Mouse (Mus musculus) liver, embryonic 12.5 days (tissue): Measurements from ENCODE around the gene Rasgrp1. TPM values are rescaled to one million over a fixed set of nuclear protein-coding genes. Genes with fewer than 3 reads are reported as not detected.
A peak's percentile ranks its signal among the peaks of the same experiment; 100 is the strongest.

Experiments used
- ATAC-seq: fragments of 200-750 bp; cut with Nextera tagmentation; 2 replicates; pipeline ENCODE4 v1.8.0; 2017; ENCODE audit warnings: moderate number of reproducible peaks, mild to moderate bottlenecking, moderate library complexity
- H3K27ac ChIP-seq: fragments of 300-500 bp; sonication (generic); 2 replicates; pipeline ENCODE4 v1.5.1; 2016; ENCODE audit warnings: mild to moderate bottlenecking
- H3K27me3 ChIP-seq: fragments of 300-500 bp; sonication (generic); replicated peaks from 2 replicates; pipeline ENCODE4 v1.6.1; 2016; ENCODE audit warnings: mild to moderate bottlenecking, moderate library complexity
- H3K36me3 ChIP-seq: fragments of 300-500 bp; sonication (generic); 2 replicates; pipeline ENCODE4 v1.6.1; 2016; ENCODE audit warnings: mild to moderate bottlenecking, moderate library complexity
- H3K4me1 ChIP-seq: fragments of 300-500 bp; sonication (generic); 2 replicates; pipeline ENCODE4 v1.6.1; 2016
- H3K4me2 ChIP-seq: fragments of 300-500 bp; sonication (generic); 2 replicates; pipeline ENCODE4 v1.6.1; 2016; ENCODE audit warnings: mild to moderate bottlenecking, moderate library complexity
- H3K4me3 ChIP-seq: fragments of 300-500 bp; sonication (generic); 2 replicates; pipeline ENCODE4 v1.5.1; 2016; ENCODE audit warnings: mild to moderate bottlenecking, moderate library complexity
- H3K9ac ChIP-seq: fragments of 300-500 bp; sonication (generic); 2 replicates; pipeline ENCODE4 v1.6.1; 2016; ENCODE audit warnings: mild to moderate bottlenecking, moderate library complexity
- H3K9me3 ChIP-seq: fragments of 300-500 bp; sonication (generic); replicated peaks from 2 replicates; pipeline ENCODE4 v1.6.1; 2016; ENCODE audit warnings: mild to moderate bottlenecking, moderate library complexity
- WGBS: fragments of 180-500 bp; shearing (Covaris S2); methylation state at CpG from one replicate; pipeline ENCODE4 v1.1.7; 2016; ENCODE audit not compliant: insufficient replicate concordance; 5-methylcytosine and 5-hydroxymethylcytosine counted together
- polyA plus RNA-seq: library from polyadenylated mRNA; unstranded; fragments of >200 nt; fragmentation: Nextera tagmentation; extraction: Ambion mirVana; gene quantifications from 2 replicates; pipeline ENCODE4 v1.2.1, GENCODE M21; 2016

Gene Rasgrp1
- polyA plus RNA-seq, 1 experiment from 2014 or later, result 0.37 TPM

GRCm38 (mm10) chr2:117357939-117358338 lies 15.1 kb upstream of the Rasgrp1 start:
- Histone ChIP-seq H3K9me3 (no peaks in the 10 kb centered on the region), H3K27me3 (no peaks in the 10 kb centered on the region), H3K36me3 (no peaks in the 10 kb centered on the region), H3K4me1 (no peaks in the 10 kb centered on the region), H3K9ac (no peak overlapping the region), H3K4me2 (no peak overlapping the region), H3K27ac (no peak overlapping the region), H3K4me3 (no peak overlapping the region)
- no peak for ATAC-seq

DNA sequence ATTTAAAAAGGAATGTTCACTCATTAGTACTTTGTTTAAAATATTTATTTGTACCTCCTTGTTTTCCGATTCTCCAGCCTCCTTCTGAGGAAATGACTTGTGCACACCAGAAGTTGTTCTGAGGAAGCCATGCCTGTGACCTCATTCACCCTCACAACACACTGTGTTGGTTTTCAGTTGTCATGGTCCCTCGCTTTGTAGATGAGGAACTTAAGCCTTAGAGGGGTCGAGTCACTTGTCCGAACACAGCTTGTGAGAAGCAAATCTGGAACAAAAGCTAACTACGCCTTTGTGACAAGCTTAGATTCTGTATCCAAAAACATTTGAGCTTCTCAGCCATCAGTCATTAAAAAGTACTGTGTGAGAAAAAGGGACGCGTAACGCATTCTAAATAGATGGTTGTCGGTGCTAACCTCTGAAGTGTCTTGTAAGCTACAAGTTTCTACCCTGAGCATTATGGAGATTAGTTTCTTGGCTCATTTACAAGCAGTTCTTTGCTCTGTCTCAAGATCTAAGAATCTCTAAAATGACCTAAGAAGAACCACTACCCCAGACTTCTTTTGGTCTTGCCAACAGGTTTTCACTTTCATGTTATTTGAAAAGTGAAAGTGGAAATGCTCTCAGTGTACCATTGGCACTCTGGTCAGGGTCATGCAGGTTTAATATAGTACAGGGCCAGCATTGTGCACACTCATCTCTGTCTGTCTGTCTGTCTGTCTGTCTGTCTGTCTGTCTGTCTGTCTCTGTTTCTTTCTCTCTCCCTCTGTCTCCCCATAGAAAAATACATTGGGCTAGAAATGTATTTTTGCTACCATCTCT lies 9.7 kb upstream of the Rasgrp1 start:
- Histone ChIP-seq H3K36me3 (no peaks in the 10 kb centered on the region), H3K9ac (no peak overlapping the region), H3K27me3 (no peaks in the 10 kb centered on the region), H3K4me2 (no peak overlapping the region), H3K9me3 (no peaks in the 10 kb centered on the region), H3K4me3 (no peak overlapping the region), H3K27ac (no peak overlapping the region), H3K4me1 (no peaks in the 10 kb centered on the region)
- WGBS, result 64% methylated on average over 9 of the region's 9 CpGs
- ATAC-seq, result no peak

- H3K4me2 ChIP-seq, result no peak overlapping the region
- H3K4me3 ChIP-seq, result no peak overlapping the region
- H3K4me1 ChIP-seq, result no peaks in the 10 kb centered on the region
- H3K9me3 ChIP-seq, result no peaks in the 10 kb centered on the region
- no peak for ATAC-seq
- no peak overlapping the region for H3K27ac ChIP-seq
- H3K36me3 ChIP-seq, result no peaks in the 10 kb centered on the region
- H3K9ac ChIP-seq, result no peak overlapping the region
- no peaks in the 10 kb centered on the region for H3K27me3 ChIP-seq
- 43% methylated on average over 6 of the region's 6 CpGs for WGBS
Measured at GRCm38 (mm10) chr2:117350138-117350537, 7.3 kb upstream of the Rasgrp1 start.

DNA sequence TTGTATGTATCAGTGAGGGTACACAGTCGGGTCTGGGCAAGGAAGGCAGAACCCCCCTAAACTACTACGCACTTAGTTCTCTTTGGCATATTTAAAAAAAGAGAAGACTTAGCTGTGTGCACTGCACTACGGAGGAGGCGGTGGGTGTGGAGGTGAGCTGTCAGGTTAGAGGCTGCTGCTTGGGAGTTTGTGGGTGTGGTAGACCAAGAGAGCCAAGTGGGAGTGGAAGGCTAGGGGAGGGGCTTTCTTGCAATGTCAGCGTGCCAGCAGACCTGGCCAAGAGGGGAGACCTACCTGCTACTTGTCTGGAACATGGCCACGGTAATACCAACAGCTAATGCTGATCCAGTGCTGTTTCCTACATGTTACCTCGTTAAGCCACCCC lies 431 bp upstream of the Rasgrp1 start:
- peaks cover 7% of the 10 kb centered on the region; the same call in 1 of the 2 replicates for H3K4me1 ChIP-seq
- H3K27ac ChIP-seq, result no peak overlapping the region
- H3K4me3 ChIP-seq, result no peak overlapping the region
- peak; percentile 21; the same call in 1 of the 2 replicates for ATAC-seq
- H3K27me3 ChIP-seq, result peaks cover 41% of the 10 kb centered on the region
- H3K9ac ChIP-seq, result no peak overlapping the region
- no peaks in the 10 kb centered on the region for H3K9me3 ChIP-seq
- H3K36me3 ChIP-seq, result no peaks in the 10 kb centered on the region
- H3K4me2 ChIP-seq, result peak overlapping the region; percentile 66
- WGBS, result 27% methylated on average over 7 of the region's 7 CpGs

DNA sequence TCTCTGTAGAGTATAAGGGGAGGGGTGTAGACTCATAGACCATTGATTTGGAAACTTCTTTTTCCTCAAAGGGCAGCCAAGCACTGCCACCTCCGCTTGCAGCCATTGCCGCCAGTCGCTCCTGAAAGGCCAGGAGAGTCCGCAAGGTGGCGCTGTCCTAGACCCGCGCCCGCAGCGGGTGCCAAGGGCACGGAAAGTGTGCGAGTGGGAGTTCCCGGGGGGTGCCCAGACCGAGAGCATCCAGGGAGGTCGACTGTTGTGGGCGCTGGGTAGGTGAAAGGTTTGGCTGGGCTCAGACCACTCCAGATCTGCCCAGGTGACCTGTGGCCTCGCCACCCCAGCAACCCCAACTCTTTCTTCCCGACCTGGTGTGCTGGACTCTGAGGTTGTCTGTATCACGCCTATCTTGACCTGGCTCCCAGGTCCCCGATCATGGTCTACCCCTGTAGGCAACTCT lies 683 bp downstream of the Rasgrp1 start:
- Histone ChIP-seq H3K36me3 (no peaks in the 10 kb centered on the region), H3K27me3 (peaks cover 41% of the 10 kb centered on the region), H3K4me2 (peak overlapping the region; percentile 66), H3K9me3 (no peaks in the 10 kb centered on the region), H3K4me1 (peaks cover 7% of the 10 kb centered on the region; the same call in 1 of the 2 replicates), H3K27ac (no peak overlapping the region), H3K4me3 (peak overlapping the region; percentile 46), H3K9ac (no peak overlapping the region)
- ATAC-seq, result 0 out of 2 replicates have a peak, but pooled peaks have one; percentile 18
- 3% methylated on average over 19 of the region's 19 CpGs for WGBS

GRCm38 (mm10) chr2:117338501-117338900 lies 4.3 kb downstream of the Rasgrp1 start:
- H3K9ac ChIP-seq, result no peak overlapping the region
- H3K4me1 ChIP-seq, result peaks cover 7% of the 10 kb centered on the region; the same call in 1 of the 2 replicates
- H3K36me3 ChIP-seq, result no peaks in the 10 kb centered on the region
- H3K9me3 ChIP-seq, result no peaks in the 10 kb centered on the region
- peaks cover 30% of the 10 kb centered on the region for H3K27me3 ChIP-seq
- H3K27ac ChIP-seq, result no peak overlapping the region
- 37% methylated on average over 3 of the region's 3 CpGs for WGBS
- H3K4me3 ChIP-seq, result no peak overlapping the region
- ATAC-seq, result no peak
- no peak overlapping the region for H3K4me2 ChIP-seq

- Histone ChIP-seq H3K4me1 (peaks cover 6% of the 10 kb centered on the region; the same call in 1 of the 2 replicates), H3K4me3 (no peak overlapping the region), H3K27me3 (peaks cover 24% of the 10 kb centered on the region), H3K4me2 (no peak overlapping the region), H3K9me3 (no peaks in the 10 kb centered on the region), H3K27ac (no peak overlapping the region), H3K9ac (no peak overlapping the region), H3K36me3 (no peaks in the 10 kb centered on the region)
- WGBS, result 75% methylated on average over 7 of the region's 7 CpGs
- ATAC-seq, result no peak
Measured at GRCm38 (mm10) chr2:117337902-117338301, 4.9 kb downstream of the Rasgrp1 start.

- no peak overlapping the region for H3K27ac ChIP-seq
- no peak overlapping the region for H3K4me2 ChIP-seq
- H3K27me3 ChIP-seq, result peaks cover 16% of the 10 kb centered on the region
- H3K4me1 ChIP-seq, result no peaks in the 10 kb centered on the region
- 30% methylated on average over 5 of the region's 5 CpGs for WGBS
- no peaks in the 10 kb centered on the region for H3K9me3 ChIP-seq
- no peak overlapping the region for H3K4me3 ChIP-seq
- no peaks in the 10 kb centered on the region for H3K36me3 ChIP-seq
- no peak overlapping the region for H3K9ac ChIP-seq
- ATAC-seq, result no peak
Measured at GRCm38 (mm10) chr2:117336946-117337665, 5.7 kb downstream of the Rasgrp1 start.

- 28% methylated on average over 4 of the region's 4 CpGs for WGBS
- Histone ChIP-seq H3K27ac (no peak overlapping the region), H3K9me3 (no peaks in the 10 kb centered on the region), H3K4me3 (no peak overlapping the region), H3K4me1 (no peaks in the 10 kb centered on the region), H3K27me3 (0 out of 2 replicates have a peak, but pooled peaks cover 4% of the 10 kb centered on the region), H3K36me3 (no peaks in the 10 kb centered on the region), H3K9ac (no peak overlapping the region), H3K4me2 (no peak overlapping the region)
- ATAC-seq, result no peak
Measured at GRCm38 (mm10) chr2:117335552-117336188, 7.1 kb downstream of the Rasgrp1 start.

DNA sequence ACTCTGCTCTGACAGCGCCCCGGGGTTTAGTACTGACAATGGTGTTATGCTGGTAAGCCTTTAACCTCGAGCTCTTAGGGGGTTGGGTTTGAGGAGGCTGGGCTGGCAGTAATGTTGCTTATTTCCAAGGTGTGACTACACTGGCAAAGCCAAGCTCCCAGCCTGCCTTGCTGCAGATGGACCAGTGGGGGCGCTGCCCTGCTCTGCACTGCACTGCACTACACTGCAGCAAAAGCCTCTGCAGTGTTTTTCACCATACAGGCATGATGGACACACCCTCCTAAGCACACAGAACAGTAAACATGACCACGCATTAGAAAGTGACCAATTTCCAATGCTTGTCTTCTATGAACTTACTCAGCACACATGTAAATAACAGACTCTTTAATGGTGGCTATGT lies 11.2 kb downstream of the Rasgrp1 start:
- Histone ChIP-seq H3K9me3 (no peaks in the 10 kb centered on the region), H3K4me2 (no peak overlapping the region), H3K4me3 (no peak overlapping the region), H3K9ac (no peak overlapping the region), H3K4me1 (no peaks in the 10 kb centered on the region), H3K36me3 (no peaks in the 10 kb centered on the region), H3K27ac (no peak overlapping the region), H3K27me3 (no peaks in the 10 kb centered on the region)
- no peak for ATAC-seq
- WGBS, result 44% methylated on average over 5 of the region's 5 CpGs

GRCm38 (mm10) chr2:117328521-117329285 lies 14.1 kb downstream of the Rasgrp1 start:
- Histone ChIP-seq H3K4me3 (no peak overlapping the region), H3K27me3 (no peaks in the 10 kb centered on the region), H3K9me3 (no peaks in the 10 kb centered on the region), H3K27ac (no peak overlapping the region), H3K9ac (no peak overlapping the region), H3K36me3 (no peaks in the 10 kb centered on the region), H3K4me2 (no peak overlapping the region), H3K4me1 (no peaks in the 10 kb centered on the region)
- 54% methylated on average over 9 of the region's 9 CpGs for WGBS
- no peak for ATAC-seq
